ENCODE assay signal across 18 mouse cellular contexts in the genomic region with DNA sequence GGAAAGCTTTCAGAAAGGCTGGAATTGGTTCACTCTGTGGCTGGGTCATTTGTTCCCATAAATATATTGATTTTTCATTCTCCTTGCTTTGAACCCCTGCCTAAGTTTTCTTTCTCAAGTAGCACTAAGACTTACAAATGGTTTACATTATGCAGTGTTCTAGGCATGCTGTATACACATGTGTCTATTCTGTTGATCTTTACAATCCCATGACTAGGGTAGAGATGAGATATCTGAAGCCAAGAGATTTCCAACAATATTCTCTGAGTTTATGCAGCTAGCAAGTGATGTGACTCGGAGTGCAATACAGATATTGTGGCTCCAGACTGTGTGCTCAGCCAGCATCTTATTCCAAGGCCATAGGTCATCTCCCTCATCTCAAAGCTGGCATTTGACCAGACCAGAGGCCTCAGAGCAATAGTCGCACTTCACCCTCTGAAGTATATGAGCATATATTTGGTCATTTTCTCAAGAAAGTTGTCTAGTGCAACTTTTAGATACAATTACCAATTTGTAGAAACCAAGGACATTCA.
"Had no signal": no experiment of that assay in that cellular context is flagged by ENCODE, and none has a peak within 500 bp of the region (broad histone marks: within the 10 kb centered on the region; RNA-seq: fewer than 3 reads in every experiment).

No protein-coding gene starts in this region.

- H3K27me3 ChIP-seq: limb, embryonic 13.5 days had no signal

- H3K9me3 ChIP-seq: limb, embryonic 10.5 days; limb, embryonic 13.5 days had no signal

- H3K4me2 ChIP-seq: limb, embryonic 13.5 days; midbrain, embryonic 11.5 days had no signal

- H3K27ac ChIP-seq: hindbrain, postnatal 0 days; layer of hippocampus, adult 2 months; limb, embryonic 10.5 days; limb, embryonic 13.5 days; liver, embryonic 14.5 days had no signal

- DNase-seq: kidney, adult 8-10 months; kidney, postnatal 25 days; layer of hippocampus, adult 9-11 months; liver; liver, postnatal 0 days; lung, postnatal 4 days; midbrain, embryonic 14.5 days; thymus, adult 2 months; thymus, postnatal 14 days; thymus, postnatal 4 days had no signal

- H3K4me3 ChIP-seq: layer of hippocampus, adult 2 months; limb, embryonic 10.5 days; limb, embryonic 13.5 days had no signal

- H3K9ac ChIP-seq: limb, embryonic 13.5 days; liver, embryonic 14.5 days; liver, postnatal 0 days had no signal

- H3K36me3 ChIP-seq: limb, embryonic 10.5 days; limb, embryonic 13.5 days had no signal

- ATAC-seq: hindbrain, postnatal 0 days; inflammation-experienced regulatory T-cells, adult 6 months; intestine, embryonic 16.5 days; liver, postnatal 0 days had no signal
